Mouse (Mus musculus): ENCODE results near the gene Bmp8b.

DNA sequence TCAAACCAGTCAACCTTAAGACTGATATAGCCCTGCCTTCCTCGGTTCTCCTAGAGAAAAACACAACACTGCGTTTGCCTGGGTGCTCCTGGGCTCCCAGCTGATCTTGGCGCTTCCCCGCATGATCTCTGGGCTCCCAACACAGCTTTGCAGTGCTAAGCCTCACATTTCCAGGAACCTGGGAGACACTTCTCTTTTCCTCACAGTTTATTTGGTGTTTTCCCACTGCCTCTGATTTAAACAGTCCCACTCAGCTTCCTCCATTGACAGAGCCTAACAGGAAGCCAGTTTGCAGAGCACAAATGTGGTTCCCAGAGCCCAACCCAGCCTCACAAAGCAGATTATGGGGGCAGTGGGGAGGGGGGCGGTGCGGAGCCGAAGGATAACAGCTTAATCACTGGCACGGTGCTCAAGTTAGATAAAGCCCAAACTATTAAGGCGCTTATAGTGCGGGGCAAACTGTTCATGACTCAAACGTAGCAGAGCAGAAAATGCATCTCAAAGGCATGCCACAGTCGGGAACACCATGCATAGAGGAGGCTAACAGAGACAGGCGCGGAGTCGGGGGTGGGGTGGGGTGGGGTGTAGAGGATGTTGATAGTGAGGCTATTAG lies 57.4 kb downstream of the Bmp8b start:
- TF ChIP-seq CTCF (IDR thresholded peaks at IDR 0.05; ENCODE audit: low read depth), result no peak
- no peak for TF ChIP-seq EP300 (optimal IDR thresholded peaks at IDR 0.05)

All from stomach, postnatal 0 days (tissue).